Mouse (Mus musculus) heart, postnatal 0 days (tissue): ENCODE data around the gene Ube2l3.

Experiments
- CTCF ChIP-seq: IDR thresholded peaks from 2 replicates; pipeline ENCODE4 v1.5.1; 2016; ENCODE audit warnings: antibody characterized with exemption, control low read depth, low read depth
- EP300 ChIP-seq: IDR thresholded peaks from 2 replicates; pipeline ENCODE4 v1.6.1; 2016; ENCODE audit warnings: antibody characterized with exemption, low read depth

DNA sequence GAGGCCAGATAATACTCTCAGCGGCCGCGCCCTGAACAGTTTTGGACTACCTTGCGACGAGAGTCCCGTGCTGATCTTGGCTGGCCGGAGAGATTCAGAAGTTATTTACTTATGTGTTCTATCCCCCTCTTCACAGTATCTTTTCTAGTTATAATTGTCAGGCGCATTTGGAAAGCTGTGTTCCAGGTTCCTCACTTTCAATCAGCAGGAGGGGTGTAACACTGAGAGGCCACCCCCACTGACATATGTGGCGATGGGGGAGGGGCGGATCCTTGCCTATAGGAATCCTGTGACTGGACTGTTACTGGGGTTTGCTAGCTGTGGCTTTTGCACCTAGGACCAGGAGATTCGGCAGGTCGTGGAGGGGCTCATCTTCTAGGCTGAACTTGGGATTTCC is 32.0 kb upstream of the Ube2l3 start:
- TF ChIP-seq CTCF (no peak), EP300 (no peak)
